Mouse (Mus musculus) v-Abl transformed pro-B cells (cell line): ENCODE data around the gene Olfml3.

ENCODE experiments used
- in situ Hi-C, 2 experiments: fragments of 400-800 bp; cut with MboI; formaldehyde crosslinking; loops; one replicate each; pipeline ENCODE4 v1.15.1; 2025; ENCODE audit not compliant: unreplicated experiment in 2 of 2

Olfml3 gene

DNA sequence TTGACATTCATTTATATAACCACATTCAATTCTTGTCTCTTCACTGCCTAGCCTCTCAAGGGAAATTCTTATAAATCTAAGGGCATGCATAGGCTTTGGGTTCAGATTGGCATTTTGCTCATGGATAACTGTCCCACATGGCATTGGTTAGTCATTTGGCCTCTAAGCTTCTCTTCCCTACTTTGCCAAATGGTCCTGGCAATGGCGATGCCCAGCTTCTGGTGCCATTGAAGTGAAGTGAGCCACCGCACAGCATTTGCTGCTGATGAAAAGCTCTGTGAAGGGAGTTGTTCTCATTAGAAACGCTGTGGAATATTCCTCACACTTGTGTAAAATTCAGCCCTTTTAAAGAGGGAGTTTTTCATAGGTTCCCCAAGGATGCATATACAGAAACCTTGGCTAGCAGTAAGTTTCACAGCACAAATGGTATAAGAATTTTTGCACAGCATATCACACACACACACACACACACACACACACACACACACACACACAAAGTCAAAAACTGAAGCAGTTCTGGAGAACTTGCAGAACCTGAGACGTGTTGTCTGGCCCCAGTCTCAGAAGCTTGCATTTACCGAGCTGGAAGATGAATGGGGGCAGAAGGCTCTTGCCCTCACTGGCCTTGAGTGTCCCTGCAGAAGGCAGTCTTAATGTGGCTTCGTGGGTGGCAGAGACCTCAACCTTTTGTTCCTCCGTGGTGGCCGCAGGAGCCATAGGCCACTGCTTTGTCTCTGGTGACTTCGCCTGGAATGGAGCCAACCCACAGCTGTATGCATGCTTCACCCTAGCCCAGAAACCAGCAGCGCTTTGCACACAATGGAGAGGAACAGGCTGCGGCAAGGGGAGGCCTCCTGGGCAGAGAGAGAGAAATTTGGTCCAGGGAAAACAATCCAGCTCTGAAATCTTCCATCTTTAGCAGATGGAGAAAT is 21.8 kb downstream of the Olfml3 start:
- in situ Hi-C loops, result no loop called here

DNA sequence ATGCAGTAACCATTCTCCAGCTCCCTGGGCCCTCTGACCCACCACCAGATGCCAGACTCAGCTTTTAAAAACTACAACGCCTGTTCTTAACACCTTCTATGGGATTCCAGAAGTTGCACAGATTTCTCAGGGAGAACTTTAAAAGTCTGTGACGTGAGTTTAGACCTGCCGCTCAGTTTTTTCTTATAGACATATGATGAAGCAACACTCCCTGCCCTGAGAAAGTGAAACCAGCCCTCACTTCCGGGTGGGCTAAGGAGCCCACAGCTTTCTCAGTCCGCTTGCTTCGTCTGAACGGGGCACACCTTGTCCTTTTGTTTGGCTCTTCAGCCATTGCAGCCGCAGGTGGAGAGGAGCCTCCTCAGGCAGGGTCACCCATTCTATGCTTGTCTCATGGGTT is 22.9 kb downstream of the Olfml3 start:
- in situ Hi-C loops, result no loop called here

DNA sequence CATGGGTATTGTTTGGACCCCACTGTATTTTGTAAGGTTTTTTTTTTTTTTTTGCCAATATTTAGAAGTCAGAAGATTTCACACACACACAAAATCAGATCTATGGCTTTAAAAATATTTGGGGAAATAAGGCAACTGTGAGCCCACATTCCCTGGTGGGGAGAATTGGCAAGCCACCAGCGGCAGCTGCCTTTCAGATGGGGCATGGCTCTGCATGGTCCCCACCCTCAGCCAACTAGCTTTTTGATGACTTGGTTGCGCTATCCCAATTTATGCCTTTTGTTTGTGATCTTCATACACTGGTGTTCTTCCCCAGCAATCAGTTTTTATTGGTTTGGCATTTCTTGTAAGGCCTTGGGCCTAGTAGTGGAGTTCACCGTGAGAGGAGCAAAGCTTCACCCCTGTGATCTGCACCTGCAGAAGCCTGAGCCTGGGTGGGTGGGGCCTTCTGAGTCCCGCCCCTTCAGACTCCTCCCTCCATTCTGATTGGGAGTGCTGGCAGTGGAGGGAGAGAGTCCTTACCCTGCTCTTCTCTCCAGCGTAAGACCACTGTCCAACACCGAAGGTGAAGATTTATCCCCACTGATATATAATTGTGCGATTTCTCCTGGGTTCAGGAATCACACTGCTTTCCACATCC is 23.4 kb downstream of the Olfml3 start:
- in situ Hi-C loops, result no loop called here

DNA sequence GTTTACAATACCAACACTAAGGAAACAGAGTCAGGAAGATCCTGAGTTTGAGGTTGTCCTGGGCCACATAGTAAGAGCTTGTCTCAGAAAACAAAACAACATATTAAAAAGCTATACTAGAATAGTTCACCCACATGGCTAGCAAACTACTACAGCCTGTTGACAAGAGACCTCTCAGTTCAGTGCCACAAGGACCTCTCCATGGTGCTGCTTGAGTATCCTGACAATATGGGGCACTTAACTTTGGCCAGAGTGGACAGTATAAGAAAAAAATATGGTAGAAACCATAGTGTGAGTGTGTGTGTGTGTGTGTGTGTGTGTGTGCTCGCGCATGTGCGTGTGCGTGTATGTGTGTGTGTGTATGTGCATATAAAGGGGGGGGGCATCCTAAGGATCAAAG is 25.6 kb downstream of the Olfml3 start:
- in situ Hi-C loops, result no loop called here

DNA sequence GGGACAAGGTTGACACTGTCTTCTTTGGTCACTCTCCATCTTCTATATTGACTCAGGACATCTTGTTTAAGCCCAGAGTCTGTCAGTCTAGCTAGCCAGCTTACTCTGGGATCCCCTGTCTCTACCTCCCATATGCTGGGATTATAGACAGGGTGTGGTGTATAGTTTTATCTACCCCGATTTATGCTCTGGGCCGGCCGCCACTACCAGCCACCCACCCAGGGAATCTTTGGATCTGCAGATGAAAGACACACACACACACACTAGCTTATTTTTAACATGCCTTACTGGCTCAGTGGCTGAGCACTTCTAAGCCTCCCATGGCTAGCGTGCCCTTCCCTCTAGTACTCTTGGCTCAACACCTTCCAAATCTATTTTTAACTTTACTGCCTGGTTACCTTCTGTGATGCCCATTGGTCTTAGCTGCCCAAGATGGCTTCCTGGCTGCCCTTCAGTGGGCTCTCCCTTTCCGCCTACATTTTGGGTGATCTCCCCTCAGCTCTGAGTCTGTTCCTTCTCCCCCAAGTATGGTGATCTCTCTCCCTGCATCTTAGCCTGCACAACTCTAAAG is 28.2 kb downstream of the Olfml3 start:
- in situ Hi-C loops, result no loop called here

DNA sequence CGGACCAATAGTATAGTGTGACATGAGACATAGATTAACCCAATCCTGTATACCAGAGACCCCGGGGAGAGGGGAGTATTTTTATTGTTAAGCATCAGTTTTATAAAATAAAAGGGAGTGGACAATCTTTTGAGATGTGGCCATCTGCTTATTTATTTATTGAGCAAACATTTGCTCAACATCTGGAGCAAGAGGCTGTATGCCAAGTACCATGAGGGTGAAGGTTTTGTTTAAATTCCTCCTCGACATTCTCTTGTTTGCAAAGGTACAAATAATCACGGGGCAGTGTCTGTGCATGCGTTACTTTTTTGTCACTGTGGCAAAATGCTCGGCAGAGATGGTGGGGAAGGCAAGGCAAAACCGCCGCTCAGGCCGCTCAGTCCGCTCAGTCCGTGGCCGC is 32.4 kb downstream of the Olfml3 start:
- in situ Hi-C loops, result no loop called here

DNA sequence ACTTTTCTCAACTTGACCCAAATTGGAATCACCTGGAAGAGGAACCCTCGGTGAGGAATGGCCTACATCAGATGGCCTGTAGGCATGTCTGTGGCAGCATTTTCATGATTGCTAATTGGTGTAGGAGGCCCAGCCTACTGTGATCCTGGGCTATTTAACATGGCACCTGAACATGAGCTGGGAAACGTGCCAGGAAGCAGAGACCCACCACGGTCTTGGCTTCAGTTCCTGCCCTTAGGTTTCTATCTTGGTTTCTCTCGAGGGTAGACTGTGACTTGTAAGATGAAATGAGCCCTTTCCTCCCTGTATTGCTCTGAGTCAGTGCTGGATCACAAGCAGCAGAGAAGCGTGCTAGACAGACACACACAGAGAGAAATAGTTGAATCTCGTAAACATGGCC is 33.1 kb downstream of the Olfml3 start:
- in situ Hi-C loops, result no loop called here

DNA sequence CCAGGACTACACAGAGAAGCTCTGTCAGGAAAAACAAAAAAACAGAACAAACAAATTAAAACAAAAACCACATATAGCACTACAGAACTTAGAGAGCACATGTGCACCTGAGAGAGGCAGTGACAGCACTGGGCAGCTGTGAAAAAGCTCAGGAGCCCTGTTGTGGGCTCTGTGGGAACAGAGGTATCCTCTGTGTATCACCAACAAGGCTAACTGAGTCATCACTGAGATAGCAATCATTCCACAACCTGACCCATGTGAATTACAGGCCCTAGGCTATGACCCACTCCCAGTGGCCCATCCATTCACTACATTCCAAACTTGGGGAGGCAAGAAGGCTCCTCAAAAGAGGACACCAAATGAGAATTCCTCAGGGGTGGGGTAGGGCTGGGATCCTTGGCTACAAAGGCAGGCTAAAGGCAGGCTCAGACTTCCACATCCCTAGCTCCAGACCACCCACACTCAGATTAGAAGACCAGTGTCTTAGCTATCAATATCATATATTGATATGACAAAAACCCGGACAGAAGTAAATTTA is 41.3 kb downstream of the Olfml3 start:
- in situ Hi-C loops, result loop anchor here in 1 of 2 experiments (25.0 kb wide), 1 partner anchor 259 kb away; no protein-coding TSS in a partner anchor

DNA sequence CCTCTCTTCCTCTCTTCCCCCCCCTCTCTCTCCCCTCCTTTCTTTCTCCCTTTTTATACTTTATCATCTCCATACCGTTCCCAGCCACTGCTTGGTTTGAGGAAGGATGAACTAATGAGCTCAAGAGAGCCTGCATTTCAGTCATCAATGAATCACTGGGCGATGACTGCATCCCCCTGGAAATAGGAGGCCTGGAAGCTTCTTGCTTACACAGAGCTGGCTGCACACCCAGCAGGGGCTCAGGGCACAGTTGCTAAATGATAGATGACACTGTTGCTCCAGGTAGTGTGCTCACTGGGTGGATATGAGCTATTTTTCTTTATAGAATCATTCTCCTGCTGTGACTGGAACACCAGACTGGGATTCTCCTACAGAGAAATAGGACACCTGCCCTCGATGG is 42.2 kb downstream of the Olfml3 start:
- in situ Hi-C loops, result loop anchor here in 1 of 2 experiments (25.0 kb wide), 1 partner anchor 258 kb away; no protein-coding TSS in a partner anchor

DNA sequence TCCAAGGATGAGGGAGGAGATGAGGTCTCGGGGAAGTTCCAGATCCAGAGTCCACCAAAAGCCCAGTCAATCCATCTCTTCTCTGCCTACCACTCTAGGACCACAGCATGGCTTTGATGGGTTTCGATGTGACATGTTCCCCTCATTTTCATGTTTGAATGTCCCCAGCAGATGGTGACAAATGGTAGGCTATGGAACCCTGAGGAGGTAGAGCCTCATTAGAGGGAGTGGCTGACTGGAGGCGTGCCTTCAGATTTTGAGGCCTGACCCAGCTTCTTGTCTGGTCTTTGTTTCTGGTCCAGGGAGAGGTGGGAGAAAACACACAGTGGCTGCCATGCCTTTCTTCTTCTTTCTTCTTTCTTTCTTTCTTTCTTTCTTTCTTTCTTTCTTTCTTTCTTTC is 47.3 kb downstream of the Olfml3 start:
- in situ Hi-C loops, result loop anchor here in 1 of 2 experiments (25.0 kb wide), 1 partner anchor 253 kb away; no protein-coding TSS in a partner anchor

DNA sequence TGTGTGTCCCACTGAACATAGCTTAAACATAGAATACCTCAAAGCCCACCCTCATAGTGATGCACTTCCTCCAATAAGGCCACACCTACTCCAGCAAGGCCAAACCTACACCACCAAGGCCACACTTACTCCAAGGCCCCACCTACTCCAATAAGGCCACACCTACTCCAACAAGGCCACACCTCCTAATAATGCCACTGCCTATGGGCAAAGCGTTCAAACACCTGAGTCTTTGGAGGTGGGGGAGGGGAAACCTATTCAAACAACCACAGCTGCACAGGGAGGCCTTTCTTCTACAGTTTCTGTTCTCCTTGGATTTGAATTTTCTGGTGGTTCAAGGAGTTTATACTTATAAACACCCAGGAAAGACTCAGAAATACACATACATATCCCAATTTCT is 48.8 kb downstream of the Olfml3 start:
- in situ Hi-C loops, result loop anchor here in 1 of 2 experiments (25.0 kb wide), 1 partner anchor 252 kb away; no protein-coding TSS in a partner anchor

DNA sequence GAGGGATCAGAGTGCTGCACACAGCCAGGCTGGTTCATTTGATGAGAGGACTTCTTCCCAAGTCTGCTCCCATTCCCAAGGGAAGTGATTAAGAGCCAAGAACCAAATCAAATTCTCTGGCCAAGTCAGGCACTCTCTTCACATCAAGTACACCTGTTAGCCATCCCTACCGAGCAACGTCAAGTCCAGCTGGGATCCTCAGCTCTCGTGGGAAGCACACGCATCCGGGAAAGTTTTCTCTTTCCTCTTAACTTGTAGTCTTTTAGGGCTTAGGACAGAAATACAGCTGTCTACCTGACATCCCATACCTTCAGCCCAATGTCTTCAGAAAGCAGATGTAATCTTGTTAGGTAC is 53.9 kb downstream of the Olfml3 start:
- in situ Hi-C loops, result loop anchor here in 1 of 2 experiments (25.0 kb wide), 1 partner anchor 247 kb away; no protein-coding TSS in a partner anchor

DNA sequence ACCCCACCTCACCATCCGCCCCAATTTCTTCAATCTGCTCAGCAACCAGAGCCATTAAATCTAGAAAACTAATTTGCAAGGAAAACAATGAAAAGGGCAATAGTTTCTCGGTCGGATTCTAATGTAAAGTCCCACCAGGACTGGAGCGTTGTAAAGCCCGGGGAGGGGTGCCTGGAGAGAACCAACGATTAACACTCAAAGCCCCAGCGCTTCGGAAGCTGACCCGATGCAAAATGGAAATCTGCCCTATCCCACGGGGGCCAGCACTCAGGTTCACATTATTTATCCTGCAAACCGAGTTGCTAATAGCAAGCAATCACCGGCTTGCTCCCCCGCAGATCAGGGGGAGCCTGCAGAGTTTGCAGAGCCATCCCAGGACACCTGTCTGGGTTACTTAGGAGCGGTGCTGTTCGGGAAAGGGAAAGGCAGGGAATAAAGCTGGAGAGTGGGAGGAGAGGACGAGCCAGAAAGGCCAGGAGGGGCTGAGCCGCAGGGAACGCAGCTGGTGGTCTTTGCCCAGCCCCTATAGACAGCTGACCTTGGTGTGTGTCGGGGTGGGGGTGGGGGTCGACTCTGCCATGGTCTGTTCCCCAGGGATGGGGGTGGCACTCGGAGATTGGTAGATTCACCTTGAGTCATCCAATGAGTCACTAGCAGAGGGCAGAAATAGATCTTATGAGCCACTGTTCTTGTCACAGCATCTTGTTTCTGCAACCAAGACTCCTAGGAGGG is 54.4 kb downstream of the Olfml3 start:
- in situ Hi-C loops, result loop anchor here in 1 of 2 experiments (25.0 kb wide), 1 partner anchor 246 kb away; no protein-coding TSS in a partner anchor

DNA sequence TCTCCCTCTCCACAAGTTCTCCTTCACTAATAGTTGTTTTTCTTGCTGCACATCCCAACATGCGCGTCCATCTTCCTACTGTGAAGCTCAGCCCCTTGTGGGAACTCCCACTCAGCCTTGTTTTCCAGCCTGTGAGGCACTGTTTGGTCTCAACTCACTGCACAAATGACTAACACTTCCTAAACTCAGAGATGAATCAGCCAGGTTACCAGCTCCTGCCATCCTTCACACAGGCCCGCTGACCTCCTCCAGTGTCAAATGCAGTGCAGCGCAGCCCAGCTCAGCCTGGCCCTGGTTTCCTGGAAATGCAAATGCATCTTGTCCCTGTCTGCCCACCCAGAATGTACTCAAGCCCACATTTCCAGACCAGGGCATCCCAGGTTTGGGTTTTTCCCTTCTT is 55.3 kb downstream of the Olfml3 start:
- in situ Hi-C loops, result loop anchor here in 1 of 2 experiments (25.0 kb wide), 1 partner anchor 245 kb away; no protein-coding TSS in a partner anchor

DNA sequence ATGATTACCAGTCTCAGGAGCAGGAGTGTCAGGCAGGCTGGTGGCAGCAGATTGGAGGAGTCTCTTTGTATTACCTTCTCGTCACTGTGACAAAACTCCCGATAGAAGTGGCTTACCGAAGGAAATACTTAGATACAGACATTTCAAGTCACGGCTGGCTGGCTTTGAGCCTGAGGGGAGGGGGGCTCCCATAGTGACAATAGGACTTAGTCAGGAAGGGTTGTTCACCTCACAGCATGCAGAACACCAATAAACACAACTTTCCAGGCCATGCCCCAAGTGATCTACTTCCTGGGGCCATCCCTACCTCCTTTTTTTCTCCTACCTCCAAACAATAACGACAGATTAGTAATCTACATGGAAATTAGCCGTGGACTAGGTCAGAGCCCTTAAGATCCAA is 59.0 kb downstream of the Olfml3 start:
- in situ Hi-C loops, result loop anchor here in 1 of 2 experiments (25.0 kb wide), 1 partner anchor 242 kb away; no protein-coding TSS in a partner anchor

DNA sequence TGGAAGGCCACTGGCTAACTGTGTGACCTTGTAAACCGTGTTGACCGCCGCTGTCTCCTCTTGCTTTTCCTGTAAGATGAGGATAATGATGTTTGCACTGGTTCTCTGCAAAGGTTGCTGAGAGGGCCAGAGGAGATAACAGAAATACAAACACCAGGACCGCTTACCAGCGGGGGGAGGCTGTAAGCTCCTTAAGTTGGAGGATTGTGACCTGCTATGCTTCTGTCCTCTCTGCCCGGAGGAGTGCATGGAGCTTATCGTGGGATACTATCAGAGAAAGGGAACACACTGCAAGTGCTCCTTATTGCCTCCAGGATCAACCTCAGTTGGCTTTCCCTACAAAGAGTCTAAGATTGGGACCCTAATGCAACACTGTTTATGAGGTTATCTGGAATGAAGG is 65.1 kb downstream of the Olfml3 start:
- in situ Hi-C loops, result no loop called here
